Mouse (Mus musculus): ENCODE measurements at regions not wholly inside any gene's neighbourhood (a gene's known extent, or its start where the extent isn't known, plus 50 kb on each side); places are given as distances from the start of the nearest gene placed in this dataset.

- DNase-seq (ENCODE audit: low spot score in 2 of 2), result peak in 1 of 2 experiments; percentile 49
These were observed 53.0 kb upstream of the Bach1 start for GRCm38 (mm10) chr16:87645526-87646434.

GRCm38 (mm10) chr16:87646435-87647062 lies 52.2 kb upstream of the Bach1 start:
- peak in 1 of 2 experiments; percentile 57 for DNase-seq (ENCODE audit: low spot score in 2 of 2)

Measured in layer of hippocampus, adult 18-20 months (tissue).